8 mouse cellular contexts compared by ENCODE assay signal in genomic region chr4:41696930-41697841, GRCm38 (mm10). TPM values are rescaled to one million over a fixed set of nuclear protein-coding genes. Genes with fewer than 3 reads are reported as not detected.
DNase-seq lines count a peak whose midpoint lies in the region; TF ChIP-seq lines count a peak whose summit lies in the region.
"Not testable (repeated sequence)": the region's sequence is repeated elsewhere in the genome, so short reads cannot be mapped to it uniquely, and the experiment has no call there.

TSS of gene Cntfr (minus strand) at chr4:41697089.

- peak; percentile 59 for TF ChIP-seq CTCF in left cerebral cortex, adult 2 months (IDR thresholded peaks at IDR 0.05)

- DNase-seq in adrenal gland, adult 2 months = peak; percentile 87
- DNase-seq in embryo, embryonic 10.5 days (ENCODE audit: low spot score) = peak; percentile 81
- DNase-seq in gastrocnemius, postnatal 36 days = peak; percentile 82 to 85
- DNase-seq in induced T-regulatory cell, adult 2 months (ENCODE audit: low read depth) = peak; percentile 73
- DNase-seq in left cerebral cortex, adult 2 months (ENCODE audit: extremely low spot score in 1 of 2, low spot score in 2 of 2) = peak; percentile 82 to 89
- DNase-seq in right cerebral cortex, postnatal 25 days = peak; percentile 70
- DNase-seq in urinary bladder, postnatal 36 days (ENCODE audit: low spot score in 2 of 2) = peak; percentile 77 to 85

- intact Hi-C loops in gastrocnemius, postnatal 36 days (cut with DNase I) = not testable (repeated sequence)
- intact Hi-C loops in left cerebral cortex, adult 2 months (cut with DNase I) = loop anchor here (2.0 kb wide), 1 partner anchor 228 kb away; no protein-coding TSS in a partner anchor

- 0 out of 2 replicates have a peak within 1 kb of the TSS, but pooled peaks have one; percentile 36 for H3K4me3 ChIP-seq in left cerebral cortex, adult 2 months
- H3K4me3 ChIP-seq in megakaryocyte, embryonic 14.5 days (replicated peaks) = peak within 1 kb of the TSS; percentile 80

- H3K27me3 ChIP-seq in megakaryocyte, embryonic 14.5 days (replicated peaks) = peaks cover 14% of the 10 kb centered on the region

- H3K36me3 ChIP-seq in megakaryocyte, embryonic 14.5 days (replicated peaks; ENCODE audit: low read length) = not testable (repeated sequence)

- not testable (repeated sequence) for H3K9me3 ChIP-seq in megakaryocyte, embryonic 14.5 days

- not testable (repeated sequence) for H3K27ac ChIP-seq in left cerebral cortex, adult 2 months

- H3K4me1 ChIP-seq in megakaryocyte, embryonic 14.5 days = not testable (repeated sequence)

RNA-seq across cellular contexts. Expression of gene Cntfr, which starts in this region (rescaled TPM):
- total RNA-seq in adrenal gland, adult 2 months (2021) = 10 to 100 TPM; 37.6 to 62.3 TPM
- 70.6 and 72.3 TPM in 2 replicates for polyA plus RNA-seq in adrenal gland, adult 2 months (2012; rRNA removed)
- 10 to 100 TPM; 24.8 to 31.1 TPM for total RNA-seq in gastrocnemius, postnatal 36 days (2021)
- 100 to 1,000 TPM; 120 to 127 TPM for total RNA-seq in left cerebral cortex, adult 2 months (2021)
- polyA plus RNA-seq in megakaryocyte, embryonic 14.5 days (2012; ENCODE audit: insufficient read depth, low replicate concordance) = 3.6 and 10.6 TPM in 2 replicates
